Mouse (Mus musculus) ovary, adult 2 months (tissue): ENCODE measurements around the gene AI854703. TPM values are rescaled to one million over a fixed set of nuclear protein-coding genes. Genes with fewer than 3 reads are reported as not detected.

Source experiments
- polyA plus RNA-seq: library from polyadenylated mRNA; depleted of rRNA; stranded (reverse); fragments of >200 nt; gene quantifications from 2 replicates; pipeline ENCODE4 v1.2.3, GENCODE M21; 2012; rRNA removed

Gene AI854703
- polyA plus RNA-seq = 10.9 and 17.7 TPM in 2 replicates

DNA sequence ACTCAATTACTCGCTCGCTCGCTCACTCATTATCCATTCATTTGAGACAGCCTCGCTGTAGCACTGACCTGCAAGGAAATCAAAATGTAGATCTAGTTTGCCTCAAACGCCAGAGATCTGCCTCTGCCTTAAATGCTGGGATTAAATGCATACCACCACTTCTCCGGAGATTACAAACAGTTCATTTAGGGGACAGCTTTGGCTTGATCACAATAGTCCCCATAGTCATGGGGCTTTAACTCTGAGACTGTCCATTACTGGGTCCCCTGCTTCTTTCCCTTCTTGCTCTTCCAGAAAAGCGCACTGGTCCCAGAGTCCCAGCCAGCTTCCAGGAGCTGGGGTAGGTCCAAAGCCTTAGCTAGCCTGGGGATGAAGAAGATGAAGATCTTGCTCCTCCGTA is at the start of gene AI854703:
Gene AI854703 (plus strand): TSS at position 301 of the 400 bp plus-strand sequence.

DNA sequence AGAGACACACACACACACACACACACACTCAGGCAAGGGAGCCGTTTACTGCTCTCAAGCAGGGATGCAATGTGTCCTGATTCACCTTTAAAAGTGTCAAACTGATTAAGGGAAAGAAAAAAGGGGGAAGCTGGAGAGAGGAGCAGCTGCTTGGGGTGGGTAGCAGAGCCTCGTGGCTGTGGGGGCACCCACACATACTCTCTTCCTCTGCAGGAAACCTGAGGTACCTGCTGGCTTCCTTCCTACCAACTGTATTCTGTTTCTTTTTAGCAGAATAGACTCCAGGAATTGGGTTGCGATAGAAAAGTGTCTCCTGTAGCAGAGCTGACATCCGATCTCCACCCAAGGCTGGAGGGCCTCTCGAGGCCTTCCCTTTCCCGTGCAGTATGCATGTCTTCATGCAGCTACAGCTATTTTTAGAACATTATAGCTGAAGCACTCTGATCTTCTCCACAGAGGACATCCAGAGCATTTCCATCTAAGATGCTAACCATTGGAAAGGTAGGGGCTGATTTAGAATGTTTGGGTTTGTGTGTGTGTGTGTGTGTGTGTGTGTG is 37.3 kb upstream of the AI854703 start, which contains the start of gene Gm45021:
Gene Gm45021 (plus strand): TSS at position 417 of the 557 bp plus-strand sequence.

DNA sequence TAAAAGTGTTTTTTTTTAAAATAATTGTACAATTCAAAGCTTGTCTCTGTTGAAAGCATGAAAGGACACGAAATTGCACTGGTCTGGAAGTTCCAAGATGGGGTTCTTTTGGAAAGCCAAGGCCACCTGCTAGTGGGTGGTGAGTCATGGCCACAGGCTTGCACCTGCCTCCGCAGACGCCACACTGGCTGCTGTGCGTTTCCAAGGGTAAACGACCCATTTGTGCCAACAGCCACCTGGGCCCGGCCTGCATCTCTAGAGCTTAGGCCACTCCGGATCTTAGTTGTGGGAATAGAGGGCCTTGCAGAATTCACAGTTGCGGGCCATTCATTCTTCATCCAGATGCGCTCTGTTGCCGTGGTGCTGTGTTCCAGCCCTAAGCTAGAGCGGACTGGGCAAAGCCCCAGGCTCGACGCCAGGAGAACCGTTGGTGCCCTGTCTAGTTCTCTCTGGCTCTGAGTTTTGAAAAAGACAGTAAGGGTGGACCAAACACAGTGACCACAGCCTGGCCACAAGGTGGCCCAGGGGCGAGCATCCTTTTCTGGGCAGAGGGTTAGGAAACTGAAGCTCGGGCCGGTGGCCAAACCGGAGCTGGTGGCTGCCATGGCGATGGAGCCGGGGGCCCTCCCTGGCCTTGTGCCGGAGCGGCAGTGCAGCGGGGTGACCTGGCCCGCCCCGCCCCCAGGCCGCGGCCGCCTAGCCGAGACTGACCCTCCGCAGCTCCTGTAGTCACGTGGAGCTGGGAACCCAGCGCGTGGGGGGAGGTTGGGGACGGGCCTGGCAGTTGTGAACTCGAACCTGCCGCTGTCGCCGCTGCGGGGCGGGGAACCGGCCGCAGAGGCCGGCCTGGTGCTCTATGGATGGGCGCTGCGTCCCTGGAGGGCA is 33.2 kb upstream of the AI854703 start, which contains the start of the genes Repin1 and Gm44965:
Gene Repin1 (plus strand): TSS at position 726 of the 885 bp plus-strand sequence.
Gene Gm44965 (plus strand): TSS at position 784 of the 885 bp plus-strand sequence.

DNA sequence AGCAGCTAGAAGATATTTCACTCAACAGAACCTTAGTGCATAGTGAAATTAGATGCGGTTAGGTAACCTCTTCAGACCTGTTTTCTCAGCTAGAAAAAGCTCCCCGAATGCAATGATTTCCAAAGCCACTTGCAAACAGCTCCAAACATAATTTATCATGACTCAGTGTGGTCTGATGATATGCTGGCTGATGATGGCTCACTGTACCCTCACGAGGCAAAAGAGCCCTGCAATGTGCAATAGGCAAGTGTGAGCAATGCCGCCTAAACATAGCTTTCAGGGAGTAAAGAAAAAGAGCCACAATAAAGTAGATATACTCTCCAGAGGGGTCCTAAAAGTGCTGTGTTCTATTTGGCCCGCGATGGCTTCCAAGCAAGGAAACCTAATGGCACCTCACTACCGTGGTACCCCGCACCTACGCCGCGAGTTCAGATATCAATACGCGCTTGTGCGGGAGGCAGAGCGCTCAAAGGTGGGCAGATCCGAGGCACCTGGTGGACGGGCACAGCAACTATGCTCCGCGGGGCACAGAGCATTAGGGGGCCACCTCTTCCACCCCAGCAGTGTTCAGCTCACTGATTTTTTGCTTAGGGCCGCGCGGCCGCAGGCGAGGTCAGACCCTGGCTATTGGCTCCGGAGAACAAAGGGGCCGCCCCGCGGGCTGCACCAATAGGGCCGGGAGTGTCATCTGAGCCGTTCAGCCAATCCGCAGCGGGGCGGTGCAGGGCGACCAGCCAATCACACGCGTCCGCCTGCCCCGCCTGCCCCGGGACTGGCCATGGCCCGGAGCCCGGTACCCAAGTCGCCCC is 25.1 kb upstream of the AI854703 start, which contains the start of gene Zfp775:
Gene Zfp775 (plus strand): TSS at position 793 of the 809 bp plus-strand sequence.

DNA sequence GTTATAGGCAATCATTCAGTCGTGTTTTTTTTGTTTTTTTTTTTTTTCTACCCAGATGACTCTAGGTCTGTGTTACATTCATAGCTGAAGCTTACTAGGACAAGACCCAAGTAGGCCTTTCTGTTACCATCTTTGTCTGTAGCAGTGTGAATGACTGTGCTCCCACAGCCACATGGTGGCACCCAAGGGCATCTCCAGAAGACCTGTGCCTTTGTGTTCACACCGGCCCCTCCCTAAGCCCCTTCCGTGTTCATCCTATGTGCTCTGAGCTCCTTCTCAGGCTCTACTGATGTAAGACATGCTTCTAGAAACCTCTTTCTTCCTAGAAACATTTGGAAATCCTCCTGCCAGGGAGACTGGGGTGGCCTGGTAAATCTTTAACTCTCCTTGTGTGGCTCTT is 20.4 kb downstream of the AI854703 start, which contains the start of gene Gimap8:
Gene Gimap8 (plus strand): TSS at position 240 of the 400 bp plus-strand sequence.

DNA sequence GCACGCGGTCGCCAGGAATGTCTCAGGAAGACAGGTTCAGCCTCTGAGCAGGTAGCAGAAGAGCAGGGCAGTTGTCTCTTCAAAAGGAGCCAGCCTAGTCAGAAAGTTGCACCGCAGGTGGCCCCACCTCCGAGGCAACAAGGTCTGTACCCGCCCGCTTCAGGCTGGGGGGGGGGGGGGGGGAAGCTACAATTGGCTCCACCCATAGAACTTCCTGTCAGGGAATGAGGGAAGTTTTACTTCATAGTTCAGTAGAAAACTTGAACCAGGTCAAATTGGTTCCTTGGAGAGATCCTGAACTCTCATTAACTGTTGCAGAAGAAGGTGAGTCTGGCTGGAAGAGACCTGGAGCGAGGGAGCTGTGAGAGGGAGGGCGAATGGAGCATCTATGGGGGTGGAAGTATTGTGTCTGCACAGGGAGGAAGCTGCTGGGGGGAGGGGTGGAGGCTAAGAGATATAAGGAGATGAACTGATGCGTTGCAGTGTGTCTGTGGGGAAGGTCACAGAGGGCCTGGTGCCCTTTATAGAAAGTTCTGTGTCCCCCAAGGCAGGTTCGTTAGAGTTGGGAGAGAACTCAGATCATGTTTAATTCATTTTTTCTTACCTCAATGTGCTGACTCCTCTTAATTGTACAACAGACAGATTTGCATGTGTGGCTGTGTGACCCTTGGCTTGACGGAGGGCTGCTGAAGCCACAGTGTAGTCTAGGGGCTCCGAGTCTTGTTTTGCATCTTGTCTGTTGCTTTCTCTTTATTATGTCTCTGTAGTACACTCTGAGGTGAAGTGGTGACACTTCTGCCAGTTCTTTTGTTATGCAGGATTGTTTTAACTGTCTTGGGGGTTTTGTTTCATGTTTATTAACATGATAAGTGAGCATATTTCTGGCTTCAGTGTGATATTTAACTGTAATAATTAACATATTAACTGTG is 49.6 kb downstream of the AI854703 start, which contains the start of gene Gimap9:
Gene Gimap9 (plus strand): TSS at position 199 of the 929 bp plus-strand sequence.

Other genes with a start within 250 kb of the AI854703 start
- gene Krba1, start 231.2 kb upstream of the AI854703 start, polyA plus RNA-seq = 47.3 and 53.7 TPM in 2 replicates
- gene Zfp467, start 180.9 kb upstream of the AI854703 start, polyA plus RNA-seq = 85.2 and 85.5 TPM in 2 replicates
- 7.8 and 8.2 TPM in 2 replicates for gene Sspo, start 178.5 kb upstream of the AI854703 start, polyA plus RNA-seq
- gene Atp6v0e2, start 89.1 kb upstream of the AI854703 start, polyA plus RNA-seq = 93.6 and 186 TPM in 2 replicates
- 26.5 and 31.4 TPM in 2 replicates for gene Lrrc61, start 72.0 kb upstream of the AI854703 start, polyA plus RNA-seq
- gene Rarres2, start 54.0 kb upstream of the AI854703 start, polyA plus RNA-seq = 217 TPM in 2 replicates
- not detected in 2 replicates for gene Gm45021, start 37.2 kb upstream of the AI854703 start, polyA plus RNA-seq
- gene Repin1, start 32.9 kb upstream of the AI854703 start, polyA plus RNA-seq = 147 and 149 TPM in 2 replicates
- 1.2 TPM in 1 of 2 replicates, not detected in the other for gene Gm44965, start 32.8 kb upstream of the AI854703 start, polyA plus RNA-seq
- 14.7 and 16.7 TPM in 2 replicates for gene Zfp775, start 24.7 kb upstream of the AI854703 start, polyA plus RNA-seq
- gene Gimap8, start 20.5 kb downstream of the AI854703 start, polyA plus RNA-seq = 1.4 and 1.5 TPM in 2 replicates
- 0.51 and 1.0 TPM in 2 replicates for gene Gimap9, start 49.4 kb downstream of the AI854703 start, polyA plus RNA-seq
- 2.6 and 6.6 TPM in 2 replicates for gene Gimap4, start 57.8 kb downstream of the AI854703 start, polyA plus RNA-seq
- gene Gimap6, start 81.5 kb downstream of the AI854703 start, polyA plus RNA-seq = 3.9 and 4.3 TPM in 2 replicates
- 0.30 TPM in 1 of 2 replicates, not detected in the other for gene Gm28053, start 91.8 kb downstream of the AI854703 start, polyA plus RNA-seq
- gene Gimap7, start 91.9 kb downstream of the AI854703 start, polyA plus RNA-seq = 0.16 and 0.21 TPM in 2 replicates
- 7.0 and 8.6 TPM in 2 replicates for gene Gimap1, start 112.3 kb downstream of the AI854703 start, polyA plus RNA-seq
- gene Gimap5, start 119.4 kb downstream of the AI854703 start, polyA plus RNA-seq = 5.8 and 7.7 TPM in 2 replicates
- gene Gimap3, start 144.1 kb downstream of the AI854703 start, polyA plus RNA-seq = 1.3 and 1.7 TPM in 2 replicates
- 183 and 196 TPM in 2 replicates for gene Tmem176a, start 214.2 kb downstream of the AI854703 start, polyA plus RNA-seq
- gene Tmem176b, start 214.7 kb downstream of the AI854703 start, polyA plus RNA-seq = 431 and 645 TPM in 2 replicates
- 18.4 and 24.9 TPM in 2 replicates for gene Aoc1, start 246.1 kb downstream of the AI854703 start, polyA plus RNA-seq